Mouse (Mus musculus) forebrain, embryonic 12.5 days (tissue): ENCODE measurements at regions not wholly inside any gene's neighbourhood (a gene's known extent, or its start where the extent isn't known, plus 50 kb on each side); places are given as distances from the start of the nearest gene placed in this dataset.

Experiments used
- ATAC-seq: fragments of 200-750 bp; cut with Nextera tagmentation; 2 replicates; pipeline ENCODE4 v1.8.0; 2017; ENCODE audit warnings: moderate TSS enrichment; ENCODE audit not compliant: low FRiP score
- H3K27ac ChIP-seq: fragments of 300-500 bp; sonication (generic); 2 replicates; pipeline ENCODE4 v1.5.1; 2016; ENCODE audit warnings: mild to moderate bottlenecking
- H3K27me3 ChIP-seq: fragments of 300-500 bp; sonication (generic); 2 replicates; pipeline ENCODE4 v1.6.1; 2016; ENCODE audit warnings: mild to moderate bottlenecking
- H3K36me3 ChIP-seq: fragments of 300-500 bp; sonication (generic); replicated peaks from 2 replicates; pipeline ENCODE4 v1.6.1; 2016; ENCODE audit warnings: mild to moderate bottlenecking
- H3K4me1 ChIP-seq: fragments of 300-500 bp; sonication (generic); 2 replicates; pipeline ENCODE4 v1.6.1; 2016
- H3K4me2 ChIP-seq: fragments of 300-500 bp; sonication (generic); 2 replicates; pipeline ENCODE4 v1.6.1; 2016; ENCODE audit warnings: mild to moderate bottlenecking, moderate library complexity
- H3K4me3 ChIP-seq: fragments of 300-500 bp; sonication (generic); replicated peaks from 2 replicates; pipeline ENCODE4 v1.5.1; 2016; ENCODE audit warnings: mild to moderate bottlenecking
- H3K9ac ChIP-seq: fragments of 300-500 bp; sonication (generic); 2 replicates; pipeline ENCODE4 v1.6.1; 2016; ENCODE audit warnings: mild to moderate bottlenecking
- H3K9me3 ChIP-seq: fragments of 300-500 bp; sonication (generic); 2 replicates; pipeline ENCODE4 v1.6.1; 2016
- WGBS: fragments of 180-500 bp; shearing (Covaris S2); methylation state at CpG from one replicate; pipeline ENCODE4 v1.1.7; 2016; 5-methylcytosine and 5-hydroxymethylcytosine counted together

- no peak for ATAC-seq
Measured at GRCm38 (mm10) chr1:127152840-127153239, 52.0 kb upstream of the Mgat5 start.

GRCm38 (mm10) chr1:127135521-127135920 lies 69.3 kb upstream of the Mgat5 start:
- Histone ChIP-seq H3K9ac (no peak overlapping the region), H3K4me2 (no peak overlapping the region), H3K9me3 (no peaks in the 10 kb centered on the region), H3K4me3 (no peak overlapping the region), H3K27ac (no peak overlapping the region), H3K4me1 (peaks cover 2% of the 10 kb centered on the region; the same call in 1 of the 2 replicates), H3K36me3 (no peaks in the 10 kb centered on the region), H3K27me3 (no peaks in the 10 kb centered on the region)
- WGBS = 85% methylated on average over 4 of the region's 4 CpGs
- ATAC-seq = no peak

More at GRCm38 (mm10) chr1:127152840-127153239, 52.0 kb upstream of the Mgat5 start:
- Histone ChIP-seq H3K27me3 (no peaks in the 10 kb centered on the region), H3K4me1 (peaks cover 8% of the 10 kb centered on the region; the same call in 1 of the 2 replicates), H3K4me2 (no peak overlapping the region), H3K36me3 (no peaks in the 10 kb centered on the region), H3K9ac (no peak overlapping the region), H3K4me3 (no peak overlapping the region), H3K9me3 (no peaks in the 10 kb centered on the region), H3K27ac (no peak overlapping the region)
- 72% methylated on average over 6 of the region's 6 CpGs for WGBS

- no peak overlapping the region for H3K27ac ChIP-seq
- 91% methylated on average over 5 of the region's 5 CpGs for WGBS
- H3K9me3 ChIP-seq = no peaks in the 10 kb centered on the region
- H3K27me3 ChIP-seq = no peaks in the 10 kb centered on the region
- no peak overlapping the region for H3K9ac ChIP-seq
- no peak overlapping the region for H3K4me3 ChIP-seq
- ATAC-seq = no peak
- peaks cover 2% of the 10 kb centered on the region; the same call in 1 of the 2 replicates for H3K4me1 ChIP-seq
- H3K36me3 ChIP-seq = no peaks in the 10 kb centered on the region
- H3K4me2 ChIP-seq = no peak overlapping the region
Measured at GRCm38 (mm10) chr1:127131871-127132270, 72.9 kb upstream of the Mgat5 start.

GRCm38 (mm10) chr1:127124862-127125261 lies 80.0 kb upstream of the Mgat5 start:
- Histone ChIP-seq H3K36me3 (no peaks in the 10 kb centered on the region), H3K27ac (no peak overlapping the region), H3K27me3 (no peaks in the 10 kb centered on the region), H3K4me3 (no peak overlapping the region), H3K4me1 (no peaks in the 10 kb centered on the region), H3K9ac (no peak overlapping the region), H3K4me2 (no peak overlapping the region), H3K9me3 (no peaks in the 10 kb centered on the region)
- 90% methylated on average over 5 of the region's 5 CpGs for WGBS
- no peak for ATAC-seq

GRCm38 (mm10) chr1:127118019-127118418 lies 86.8 kb upstream of the Mgat5 start:
- no peaks in the 10 kb centered on the region for H3K4me1 ChIP-seq
- WGBS = 77% methylated on average over 1 of the region's 1 CpGs
- no peaks in the 10 kb centered on the region for H3K27me3 ChIP-seq
- no peaks in the 10 kb centered on the region for H3K36me3 ChIP-seq
- ATAC-seq = no peak
- H3K4me2 ChIP-seq = no peak overlapping the region
- H3K9me3 ChIP-seq = no peaks in the 10 kb centered on the region
- H3K9ac ChIP-seq = no peak overlapping the region
- no peak overlapping the region for H3K27ac ChIP-seq
- no peak overlapping the region for H3K4me3 ChIP-seq

- H3K36me3 ChIP-seq = no peaks in the 10 kb centered on the region
- 0 out of 2 replicates have a peak, but pooled peaks cover 7% of the 10 kb centered on the region for H3K4me1 ChIP-seq
- WGBS = 65% methylated on average over 5 of the region's 5 CpGs
- no peak for ATAC-seq
- no peak overlapping the region for H3K9ac ChIP-seq
- H3K4me3 ChIP-seq = no peak overlapping the region
- no peak overlapping the region for H3K4me2 ChIP-seq
- H3K27ac ChIP-seq = no peak overlapping the region
- H3K9me3 ChIP-seq = no peaks in the 10 kb centered on the region
- H3K27me3 ChIP-seq = no peaks in the 10 kb centered on the region
Measured at GRCm38 (mm10) chr1:127107485-127107884, 97.3 kb upstream of the Mgat5 start.

- H3K27ac ChIP-seq = no peak overlapping the region
- 0 out of 2 replicates have a peak, but pooled peaks cover 7% of the 10 kb centered on the region for H3K4me1 ChIP-seq
- H3K9me3 ChIP-seq = no peaks in the 10 kb centered on the region
- H3K4me2 ChIP-seq = no peak overlapping the region
- no peaks in the 10 kb centered on the region for H3K27me3 ChIP-seq
- no peak overlapping the region for H3K9ac ChIP-seq
- no peak overlapping the region for H3K4me3 ChIP-seq
- H3K36me3 ChIP-seq = no peaks in the 10 kb centered on the region
- 75% methylated on average over 8 of the region's 8 CpGs for WGBS
- no peak for ATAC-seq
Measured at GRCm38 (mm10) chr1:127105861-127106260, 99.0 kb upstream of the Mgat5 start.

- 0 out of 2 replicates have a peak, but pooled peaks have one; percentile 11 for ATAC-seq
- 29% methylated on average over 2 of the region's 2 CpGs for WGBS
- Histone ChIP-seq H3K36me3 (no peaks in the 10 kb centered on the region), H3K4me3 (no peak overlapping the region), H3K27me3 (no peaks in the 10 kb centered on the region), H3K9me3 (no peaks in the 10 kb centered on the region), H3K4me2 (no peak overlapping the region), H3K9ac (no peak overlapping the region), H3K27ac (no peak overlapping the region), H3K4me1 (0 out of 2 replicates have a peak, but pooled peaks cover 7% of the 10 kb centered on the region)
Measured at GRCm38 (mm10) chr1:127103664-127104063, 101.2 kb upstream of the Mgat5 start.

GRCm38 (mm10) chr1:127098871-127099420 lies 105.9 kb upstream of the Mgat5 start:
- no peaks in the 10 kb centered on the region for H3K9me3 ChIP-seq
- H3K27me3 ChIP-seq = no peaks in the 10 kb centered on the region
- H3K4me2 ChIP-seq = no peak overlapping the region
- no peak overlapping the region for H3K4me3 ChIP-seq
- H3K9ac ChIP-seq = no peak overlapping the region
- no peaks in the 10 kb centered on the region for H3K36me3 ChIP-seq
- H3K27ac ChIP-seq = no peak overlapping the region
- no peak for ATAC-seq
- H3K4me1 ChIP-seq = 0 out of 2 replicates have a peak, but pooled peaks cover 4% of the 10 kb centered on the region

- no peaks in the 10 kb centered on the region for H3K4me1 ChIP-seq
- H3K9ac ChIP-seq = no peak overlapping the region
- no peaks in the 10 kb centered on the region for H3K36me3 ChIP-seq
- ATAC-seq = no peak
- no peak overlapping the region for H3K27ac ChIP-seq
- H3K4me2 ChIP-seq = no peak overlapping the region
- no peaks in the 10 kb centered on the region for H3K27me3 ChIP-seq
- no peaks in the 10 kb centered on the region for H3K9me3 ChIP-seq
- no peak overlapping the region for H3K4me3 ChIP-seq
Measured at GRCm38 (mm10) chr1:127087616-127088015, 117.2 kb upstream of the Mgat5 start.

- ATAC-seq = no peak
- no peak overlapping the region for H3K27ac ChIP-seq
- H3K9me3 ChIP-seq = no peaks in the 10 kb centered on the region
Measured at GRCm38 (mm10) chr1:127085988-127086387, 118.8 kb upstream of the Mgat5 start.

GRCm38 (mm10) chr1:127083761-127084308 lies 121.0 kb upstream of the Mgat5 start:
- no peak overlapping the region for H3K4me3 ChIP-seq
- ATAC-seq = no peak
- no peaks in the 10 kb centered on the region for H3K4me1 ChIP-seq
- no peak overlapping the region for H3K4me2 ChIP-seq
- H3K27me3 ChIP-seq = no peaks in the 10 kb centered on the region
- no peaks in the 10 kb centered on the region for H3K9me3 ChIP-seq
- H3K36me3 ChIP-seq = no peaks in the 10 kb centered on the region
- 78% methylated on average over 3 of the region's 3 CpGs for WGBS
- no peak overlapping the region for H3K27ac ChIP-seq
- H3K9ac ChIP-seq = no peak overlapping the region

More at GRCm38 (mm10) chr1:127085988-127086387, 118.8 kb upstream of the Mgat5 start:
- H3K4me1 ChIP-seq = no peaks in the 10 kb centered on the region
- H3K27me3 ChIP-seq = no peaks in the 10 kb centered on the region
- 90% methylated on average over 4 of the region's 4 CpGs for WGBS
- H3K9ac ChIP-seq = no peak overlapping the region
- no peaks in the 10 kb centered on the region for H3K36me3 ChIP-seq
- no peak overlapping the region for H3K4me3 ChIP-seq
- H3K4me2 ChIP-seq = no peak overlapping the region

- Histone ChIP-seq H3K9me3 (no peaks in the 10 kb centered on the region), H3K27me3 (no peaks in the 10 kb centered on the region), H3K4me2 (no peak overlapping the region), H3K9ac (no peak overlapping the region), H3K27ac (no peak overlapping the region), H3K4me1 (no peaks in the 10 kb centered on the region), H3K36me3 (no peaks in the 10 kb centered on the region), H3K4me3 (no peak overlapping the region)
- WGBS = 86% methylated on average over 4 of the region's 4 CpGs
- no peak for ATAC-seq
Measured at GRCm38 (mm10) chr1:127079012-127079411, 125.8 kb upstream of the Mgat5 start.
